Mouse (Mus musculus): ENCODE measurements at regions not wholly inside any gene's neighbourhood (a gene's known extent, or its start where the extent isn't known, plus 50 kb on each side); places are given as distances from the start of the nearest gene placed in this dataset.

GRCm38 (mm10) chr5:96919149-96919548, 78.3 kb upstream of the Bmp2k start:
- H3K36me3 ChIP-seq (ENCODE audit: control insufficient read depth, insufficient read depth, low read length), result no peaks in the 10 kb centered on the region
- no peak for TF ChIP-seq CTCF (IDR thresholded peaks at IDR 0.05; ENCODE audit: low read depth, low read length)
- TF ChIP-seq POLR2A (IDR thresholded peaks at IDR 0.05; ENCODE audit: extremely low read depth, insufficient read depth, low read length), result no peak
- no peak overlapping the region for H3K4me3 ChIP-seq (ENCODE audit: insufficient read depth, low read depth, low read length)
- no peak overlapping the region for H3K27ac ChIP-seq (replicated peaks; ENCODE audit: insufficient read depth, low read depth, low read length)
- DNase-seq (ENCODE audit: extremely low read depth, low read depth, low spot score), result no peak
- no peak overlapping the region for H3K9ac ChIP-seq (ENCODE audit: low read depth, low read length)
- WGBS, result 76% methylated on average over 6 of the region's 6 CpGs
- H3K79me2 ChIP-seq (ENCODE audit: control insufficient read depth, insufficient read depth, low read length), result no peaks in the 10 kb centered on the region
- peaks cover 4% of the 10 kb centered on the region for H3K4me1 ChIP-seq (ENCODE audit: control insufficient read depth, insufficient read depth, low read length)
- H3K27me3 ChIP-seq (ENCODE audit: control insufficient read depth, insufficient read depth, low read length), result no peaks in the 10 kb centered on the region

- H3K4me1 ChIP-seq (ENCODE audit: control insufficient read depth, insufficient read depth, low read length), result peaks cover 4% of the 10 kb centered on the region
These were observed 76.5 kb upstream of the Bmp2k start for GRCm38 (mm10) chr5:96921037-96921436.

GRCm38 (mm10) chr5:96921511-96921910, 76.0 kb upstream of the Bmp2k start:
- WGBS, result 65% methylated on average over 6 of the region's 6 CpGs
- TF ChIP-seq POLR2A (IDR thresholded peaks at IDR 0.05; ENCODE audit: extremely low read depth, insufficient read depth, low read length) (no peak), CTCF (IDR thresholded peaks at IDR 0.05; ENCODE audit: low read depth, low read length) (no peak)
- peak overlapping the region; percentile 4 for H3K27ac ChIP-seq (replicated peaks; ENCODE audit: insufficient read depth, low read depth, low read length)
- H3K27me3 ChIP-seq (ENCODE audit: control insufficient read depth, insufficient read depth, low read length), result no peaks in the 10 kb centered on the region
- H3K79me2 ChIP-seq (ENCODE audit: control insufficient read depth, insufficient read depth, low read length), result no peaks in the 10 kb centered on the region
- no peaks in the 10 kb centered on the region for H3K36me3 ChIP-seq (ENCODE audit: control insufficient read depth, insufficient read depth, low read length)
- H3K9ac ChIP-seq (ENCODE audit: low read depth, low read length), result no peak overlapping the region
- no peak for DNase-seq (ENCODE audit: extremely low read depth, low read depth, low spot score)
- no peak overlapping the region for H3K4me3 ChIP-seq (ENCODE audit: insufficient read depth, low read depth, low read length)
- H3K4me1 ChIP-seq (ENCODE audit: control insufficient read depth, insufficient read depth, low read length), result peaks cover 4% of the 10 kb centered on the region

More at GRCm38 (mm10) chr5:96921037-96921436, 76.5 kb upstream of the Bmp2k start:
- H3K27me3 ChIP-seq (ENCODE audit: control insufficient read depth, insufficient read depth, low read length), result no peaks in the 10 kb centered on the region
- H3K79me2 ChIP-seq (ENCODE audit: control insufficient read depth, insufficient read depth, low read length), result no peaks in the 10 kb centered on the region
- H3K36me3 ChIP-seq (ENCODE audit: control insufficient read depth, insufficient read depth, low read length), result no peaks in the 10 kb centered on the region
- no peak overlapping the region for H3K9ac ChIP-seq (ENCODE audit: low read depth, low read length)
- no peak overlapping the region for H3K27ac ChIP-seq (replicated peaks; ENCODE audit: insufficient read depth, low read depth, low read length)
- TF ChIP-seq POLR2A (IDR thresholded peaks at IDR 0.05; ENCODE audit: extremely low read depth, insufficient read depth, low read length) (no peak), CTCF (IDR thresholded peaks at IDR 0.05; ENCODE audit: low read depth, low read length) (no peak)
- DNase-seq (ENCODE audit: extremely low read depth, low read depth, low spot score), result no peak
- 77% methylated on average over 6 of the region's 6 CpGs for WGBS
- no peak overlapping the region for H3K4me3 ChIP-seq (ENCODE audit: insufficient read depth, low read depth, low read length)

- H3K27ac ChIP-seq (replicated peaks; ENCODE audit: insufficient read depth, low read depth, low read length), result peak overlapping the region; percentile 4
- H3K4me1 ChIP-seq (ENCODE audit: control insufficient read depth, insufficient read depth, low read length), result peaks cover 4% of the 10 kb centered on the region
- no peaks in the 10 kb centered on the region for H3K79me2 ChIP-seq (ENCODE audit: control insufficient read depth, insufficient read depth, low read length)
- WGBS, result 32% methylated on average over 11 of the region's 11 CpGs
- TF ChIP-seq CTCF (IDR thresholded peaks at IDR 0.05; ENCODE audit: low read depth, low read length), result no peak
- H3K4me3 ChIP-seq (ENCODE audit: insufficient read depth, low read depth, low read length), result no peak overlapping the region
- H3K9ac ChIP-seq (ENCODE audit: low read depth, low read length), result no peak overlapping the region
- no peaks in the 10 kb centered on the region for H3K27me3 ChIP-seq (ENCODE audit: control insufficient read depth, insufficient read depth, low read length)
- H3K36me3 ChIP-seq (ENCODE audit: control insufficient read depth, insufficient read depth, low read length), result no peaks in the 10 kb centered on the region
- DNase-seq (ENCODE audit: extremely low read depth, low read depth, low spot score), result peak; percentile 62
These were observed 75.3 kb upstream of the Bmp2k start for GRCm38 (mm10) chr5:96921973-96922715.

GRCm38 (mm10) chr5:96922716-96923076, 74.8 kb upstream of the Bmp2k start:
- TF ChIP-seq CTCF (IDR thresholded peaks at IDR 0.05; ENCODE audit: low read depth, low read length), result no peak
- no peak for TF ChIP-seq POLR2A (IDR thresholded peaks at IDR 0.05; ENCODE audit: extremely low read depth, insufficient read depth, low read length)
- Histone ChIP-seq H3K27me3 (ENCODE audit: control insufficient read depth, insufficient read depth, low read length) (no peaks in the 10 kb centered on the region), H3K4me3 (ENCODE audit: insufficient read depth, low read depth, low read length) (no peak overlapping the region), H3K27ac (replicated peaks; ENCODE audit: insufficient read depth, low read depth, low read length) (no peak overlapping the region; the same call in 1 of the 2 replicates), H3K36me3 (ENCODE audit: control insufficient read depth, insufficient read depth, low read length) (no peaks in the 10 kb centered on the region), H3K9ac (ENCODE audit: low read depth, low read length) (no peak overlapping the region), H3K79me2 (ENCODE audit: control insufficient read depth, insufficient read depth, low read length) (no peaks in the 10 kb centered on the region), H3K4me1 (ENCODE audit: control insufficient read depth, insufficient read depth, low read length) (peaks cover 3% of the 10 kb centered on the region)
- WGBS, result 77% methylated on average over 4 of the region's 4 CpGs
- DNase-seq (ENCODE audit: extremely low read depth, low read depth, low spot score), result no peak

GRCm38 (mm10) chr5:96923526-96923925, 74.0 kb upstream of the Bmp2k start:
- WGBS, result 97% methylated on average over 1 of the region's 1 CpGs
- H3K27ac ChIP-seq (replicated peaks; ENCODE audit: insufficient read depth, low read depth, low read length), result no peak overlapping the region
- no peak overlapping the region for H3K4me3 ChIP-seq (ENCODE audit: insufficient read depth, low read depth, low read length)
- TF ChIP-seq POLR2A (IDR thresholded peaks at IDR 0.05; ENCODE audit: extremely low read depth, insufficient read depth, low read length) (no peak), CTCF (IDR thresholded peaks at IDR 0.05; ENCODE audit: low read depth, low read length) (no peak)
- H3K9ac ChIP-seq (ENCODE audit: low read depth, low read length), result no peak overlapping the region
- no peak for DNase-seq (ENCODE audit: extremely low read depth, low read depth, low spot score)
- no peaks in the 10 kb centered on the region; the same call in 1 of the 2 replicates for H3K4me1 ChIP-seq (ENCODE audit: control insufficient read depth, insufficient read depth, low read length)
- no peaks in the 10 kb centered on the region for H3K27me3 ChIP-seq (ENCODE audit: control insufficient read depth, insufficient read depth, low read length)
- H3K36me3 ChIP-seq (ENCODE audit: control insufficient read depth, insufficient read depth, low read length), result no peaks in the 10 kb centered on the region
- H3K79me2 ChIP-seq (ENCODE audit: control insufficient read depth, insufficient read depth, low read length), result no peaks in the 10 kb centered on the region

Data from liver, adult 2 months (tissue).